ENCODE assay signal across 36 mouse cellular contexts in the genomic region with DNA sequence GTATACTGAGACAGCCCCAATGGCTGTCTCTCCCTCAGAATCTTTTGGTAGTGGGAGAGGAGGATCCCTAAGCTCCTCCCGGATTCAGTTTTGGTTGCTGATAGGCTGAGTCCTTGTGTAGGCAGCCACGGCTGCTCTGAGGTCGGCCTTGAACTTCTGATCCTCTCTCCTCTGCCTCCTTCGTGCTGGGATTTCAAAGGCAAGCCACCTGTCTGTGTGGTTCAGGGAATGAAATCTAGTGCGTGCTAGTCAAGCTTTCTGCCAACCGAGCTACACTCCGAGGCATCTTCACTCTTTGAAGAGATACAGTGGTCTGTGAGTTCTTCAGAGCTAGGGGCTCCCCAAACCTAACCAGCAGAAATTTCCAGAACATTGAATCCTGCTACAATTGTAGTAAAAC. TPM values are rescaled to one million over a fixed set of nuclear protein-coding genes. Genes with fewer than 3 reads are reported as not detected.
DNase-seq lines count a peak whose midpoint lies in the region; ATAC-seq and TF ChIP-seq lines count a peak whose summit lies in the region.
"Had no signal": no experiment of that assay in that cellular context is flagged by ENCODE, and none has a peak within 500 bp of the region (broad histone marks: within the 10 kb centered on the region; RNA-seq: fewer than 3 reads in every experiment).

No protein-coding gene starts in this region.

- no peak overlapping the region for H3K4me3 ChIP-seq in stomach, embryonic 16.5 days (replicated peaks; ENCODE audit: low read length)
- no peak overlapping the region for H3K4me3 ChIP-seq in stomach, postnatal 0 days (ENCODE audit: low read depth, low read length)
- H3K4me3 ChIP-seq in embryonic facial prominence, embryonic 12.5 days, result no peak overlapping the region
- no peak overlapping the region for H3K4me3 ChIP-seq in limb, embryonic 12.5 days (replicated peaks)
- H3K4me3 ChIP-seq: erythroblast, embryonic 14.5 days; gastrocnemius, adult 2 months; heart, embryonic 13.5 days; midbrain, embryonic 12.5 days; neural tube, embryonic 13.5 days; stomach, embryonic 15.5 days had no signal

- H3K9ac ChIP-seq in stomach, embryonic 16.5 days (ENCODE audit: low read length), result no peak overlapping the region
- no peak overlapping the region for H3K9ac ChIP-seq in stomach, postnatal 0 days (ENCODE audit: low read length)
- H3K9ac ChIP-seq in embryonic facial prominence, embryonic 12.5 days, result no peak overlapping the region
- no peak overlapping the region for H3K9ac ChIP-seq in limb, embryonic 12.5 days (replicated peaks)
- H3K9ac ChIP-seq: heart, embryonic 13.5 days; liver, embryonic 14.5 days; midbrain, embryonic 12.5 days; neural tube, embryonic 13.5 days; stomach, embryonic 15.5 days had no signal

- TF ChIP-seq CTCF in stomach, postnatal 0 days (IDR thresholded peaks at IDR 0.05; ENCODE audit: low read depth), result no peak

- no peaks in the 10 kb centered on the region for H3K36me3 ChIP-seq in stomach, embryonic 16.5 days (ENCODE audit: control insufficient read depth, insufficient read depth, low read length)
- no peaks in the 10 kb centered on the region for H3K36me3 ChIP-seq in stomach, postnatal 0 days (ENCODE audit: control insufficient read depth, insufficient read depth, low read length)
- no peaks in the 10 kb centered on the region for H3K36me3 ChIP-seq in embryonic facial prominence, embryonic 12.5 days
- no peaks in the 10 kb centered on the region for H3K36me3 ChIP-seq in limb, embryonic 12.5 days
- H3K36me3 ChIP-seq: heart, embryonic 13.5 days; midbrain, embryonic 12.5 days; neural tube, embryonic 13.5 days; stomach, embryonic 15.5 days had no signal

- peak; percentile 52 for DNase-seq in heart, adult 11 months
- no peak for DNase-seq in heart, postnatal 25 days (ENCODE audit: low spot score)
- DNase-seq in stomach, postnatal 0 days (ENCODE audit: low spot score), result no peak
- DNase-seq in layer of hippocampus, adult 18-20 months (ENCODE audit: low spot score in 2 of 2), result no peak
- DNase-seq in Muller cell, postnatal 12 days (ENCODE audit: inconsistent ontology term), result no peak
- DNase-seq: cerebellum, adult 11 months; cerebellum, adult 9-10 months; embryo, embryonic 11 days; gastrocnemius, adult 2 months; gastrocnemius, postnatal 36 days; heart, postnatal 10 days; kidney, adult 2 months; kidney, postnatal 36 days; liver; lung, adult 2 months had no signal

- intact Hi-C loops in heart, postnatal 25 days (cut with DNase I), result no loop called here

- no peaks in the 10 kb centered on the region for H3K9me3 ChIP-seq in stomach, embryonic 16.5 days (replicated peaks; ENCODE audit: control insufficient read depth, low read length)
- no peaks in the 10 kb centered on the region for H3K9me3 ChIP-seq in stomach, postnatal 0 days (ENCODE audit: control insufficient read depth, low read length)
- no peaks in the 10 kb centered on the region for H3K9me3 ChIP-seq in embryonic facial prominence, embryonic 12.5 days
- no peaks in the 10 kb centered on the region for H3K9me3 ChIP-seq in limb, embryonic 12.5 days
- H3K9me3 ChIP-seq: heart, embryonic 13.5 days; midbrain, embryonic 12.5 days; neural tube, embryonic 13.5 days; stomach, embryonic 15.5 days had no signal

- WGBS in stomach, embryonic 16.5 days, result 81% methylated on average over 7 of the region's 7 CpGs
- WGBS in stomach, postnatal 0 days, result 85% methylated on average over 7 of the region's 7 CpGs
- 77% methylated on average over 7 of the region's 7 CpGs for WGBS in embryonic facial prominence, embryonic 12.5 days
- WGBS in limb, embryonic 12.5 days, result 84% methylated on average over 7 of the region's 7 CpGs

- ATAC-seq in stomach, embryonic 16.5 days (ENCODE audit: insufficient read depth, low FRiP score), result no peak
- no peak for ATAC-seq in stomach, postnatal 0 days (ENCODE audit: low FRiP score, low TSS enrichment)
- no peak for ATAC-seq in embryonic facial prominence, embryonic 12.5 days (ENCODE audit: insufficient number of reproducible peaks, insufficient read depth, low FRiP score, low TSS enrichment)
- no peak for ATAC-seq in limb, embryonic 12.5 days (ENCODE audit: insufficient number of reproducible peaks, insufficient read depth, low FRiP score, low TSS enrichment, low read depth)
- ATAC-seq: forebrain, embryonic 16.5 days had no signal

- H3K27me3 ChIP-seq in stomach, embryonic 16.5 days (ENCODE audit: control insufficient read depth, insufficient read depth, low read length), result no peaks in the 10 kb centered on the region
- H3K27me3 ChIP-seq in stomach, postnatal 0 days (ENCODE audit: control insufficient read depth, insufficient read depth, low read length), result no peaks in the 10 kb centered on the region
- H3K27me3 ChIP-seq in embryonic facial prominence, embryonic 12.5 days, result no peaks in the 10 kb centered on the region
- no peaks in the 10 kb centered on the region for H3K27me3 ChIP-seq in limb, embryonic 12.5 days
- H3K27me3 ChIP-seq: heart, embryonic 13.5 days; midbrain, embryonic 12.5 days; neural tube, embryonic 13.5 days; stomach, embryonic 15.5 days had no signal

- no peak overlapping the region for H3K4me2 ChIP-seq in stomach, embryonic 16.5 days (ENCODE audit: low read depth, low read length)
- H3K4me2 ChIP-seq in stomach, postnatal 0 days (replicated peaks; ENCODE audit: low read depth), result no peak overlapping the region
- H3K4me2 ChIP-seq in embryonic facial prominence, embryonic 12.5 days (replicated peaks), result no peak overlapping the region
- H3K4me2 ChIP-seq in limb, embryonic 12.5 days, result no peak overlapping the region
- H3K4me2 ChIP-seq: heart, embryonic 13.5 days; midbrain, embryonic 12.5 days; neural tube, embryonic 13.5 days; stomach, embryonic 15.5 days had no signal

- TF ChIP-seq EP300 in stomach, postnatal 0 days (optimal IDR thresholded peaks at IDR 0.05), result no peak

- H3K4me1 ChIP-seq in stomach, embryonic 16.5 days (ENCODE audit: control insufficient read depth, insufficient read depth, low read length), result peaks cover 18% of the 10 kb centered on the region
- no peaks in the 10 kb centered on the region for H3K4me1 ChIP-seq in stomach, postnatal 0 days (replicated peaks; ENCODE audit: control insufficient read depth, insufficient read depth)
- peaks cover 9% of the 10 kb centered on the region for H3K4me1 ChIP-seq in embryonic facial prominence, embryonic 12.5 days
- peaks cover 31% of the 10 kb centered on the region for H3K4me1 ChIP-seq in limb, embryonic 12.5 days (replicated peaks)
- H3K4me1 ChIP-seq: midbrain, embryonic 12.5 days had no signal

- H3K27ac ChIP-seq in stomach, embryonic 16.5 days (ENCODE audit: low read length), result peak overlapping the region; percentile 25; the same call in 1 of the 2 replicates
- H3K27ac ChIP-seq in stomach, postnatal 0 days (replicated peaks), result no peak overlapping the region
- peak overlapping the region; percentile 5; the same call in 1 of the 2 replicates for H3K27ac ChIP-seq in embryonic facial prominence, embryonic 12.5 days
- peak overlapping the region; percentile 2; the same call in 1 of the 2 replicates for H3K27ac ChIP-seq in limb, embryonic 12.5 days
- H3K27ac ChIP-seq: gastrocnemius, adult 2 months; heart, embryonic 13.5 days; liver, embryonic 14.5 days; midbrain, embryonic 12.5 days; neural tube, embryonic 13.5 days; stomach, embryonic 15.5 days had no signal

RNA-seq across cellular contexts. Expression of a gene that starts 6.9 kb away (rescaled TPM):
- not detected for total RNA-seq in heart, postnatal 25 days (2021)
- 1.7 and 3.1 TPM in 2 replicates for polyA plus RNA-seq in stomach, embryonic 16.5 days (2015; fragmentation: Nextera tagmentation; extraction: Ambion mirVana)
- polyA plus RNA-seq in stomach, postnatal 0 days (2015; fragmentation: Nextera tagmentation; extraction: Ambion mirVana), result 0.08 TPM in 1 of 2 replicates, not detected in the other
- polyA plus RNA-seq in embryonic facial prominence, embryonic 12.5 days (2016; fragmentation: Nextera tagmentation; extraction: Ambion mirVana), result 0.97 and 1.4 TPM in 2 replicates
- 2.3 and 3.1 TPM in 2 replicates for polyA plus RNA-seq in limb, embryonic 12.5 days (2016; fragmentation: Nextera tagmentation; extraction: Ambion mirVana)
- not detected for total RNA-seq in layer of hippocampus, adult 18-20 months (2021)
- total RNA-seq: adrenal gland, adult 18-20 months; gastrocnemius, adult 2 months; gastrocnemius, postnatal 36 days; heart, adult 8-10 months; heart, postnatal 10 days; layer of hippocampus, adult 8-10 months; layer of hippocampus, postnatal 25 days; left cerebral cortex, adult 8-10 months; left cerebral cortex, postnatal 36 days; megakaryocyte progenitor cell, adult 5-6 weeks; MEL had no signal
- polyA plus RNA-seq: erythroblast, embryonic 14.5 days; forebrain, embryonic 11.5 days; forebrain, embryonic 16.5 days; heart, embryonic 13.5 days; hindbrain, embryonic 11.5 days; kidney, embryonic 16.5 days; liver, embryonic 14.5 days; lung, adult 2 months; midbrain, embryonic 12.5 days had no signal
